10 mouse cellular contexts compared by ENCODE assay signal in the genomic region with DNA sequence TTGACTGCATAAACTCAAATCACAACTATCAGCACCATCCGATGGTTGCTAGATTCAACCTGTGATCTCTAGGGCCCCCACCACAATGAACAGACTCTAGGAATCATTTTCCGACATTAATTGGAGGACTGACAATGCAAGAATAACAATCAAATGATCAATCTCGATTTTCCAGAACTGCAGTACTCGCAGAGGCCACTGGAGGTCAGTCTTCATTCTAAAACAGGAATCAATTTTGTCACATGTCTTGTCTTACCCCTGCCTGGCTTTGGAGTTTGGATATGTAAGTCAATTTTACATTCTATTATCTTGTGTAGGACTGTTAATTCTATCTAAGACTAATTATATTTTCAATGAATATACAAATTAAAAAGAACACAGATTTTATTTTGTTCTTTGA.
A peak's percentile ranks its signal among the peaks of the same experiment; 100 is the strongest.
DNase-seq lines count a peak whose midpoint lies in the region; ATAC-seq and TF ChIP-seq lines count a peak whose summit lies in the region.
"Had no signal": no experiment of that assay in that cellular context is flagged by ENCODE, and none has a peak within 500 bp of the region (broad histone marks: within the 10 kb centered on the region; RNA-seq: fewer than 3 reads in every experiment).

No protein-coding gene starts in this region.

- no peaks in the 10 kb centered on the region for H3K4me1 ChIP-seq in hindbrain, embryonic 14.5 days (replicated peaks; ENCODE audit: control insufficient read depth, insufficient read depth, low read length)
- H3K4me1 ChIP-seq in hindbrain, embryonic 16.5 days (ENCODE audit: control insufficient read depth, insufficient read depth, low read depth, low read length), result no peaks in the 10 kb centered on the region
- no peaks in the 10 kb centered on the region for H3K4me1 ChIP-seq in CH12.LX (ENCODE audit: control insufficient read depth in 1 of 2, insufficient read depth in 2 of 2)
- H3K4me1 ChIP-seq: megakaryocyte, embryonic 14.5 days had no signal

- WGBS in hindbrain, embryonic 14.5 days, result 20% methylated on average over 4 of the region's 4 CpGs
- 19% methylated on average over 4 of the region's 4 CpGs for WGBS in hindbrain, embryonic 16.5 days

- no peaks in the 10 kb centered on the region for H3K27me3 ChIP-seq in hindbrain, embryonic 14.5 days (ENCODE audit: control insufficient read depth, insufficient read depth, low read length)
- no peaks in the 10 kb centered on the region; the same call in 1 of the 2 replicates for H3K27me3 ChIP-seq in hindbrain, embryonic 16.5 days (replicated peaks; ENCODE audit: control insufficient read depth, insufficient read depth, low read length)
- H3K27me3 ChIP-seq in CH12.LX (replicated peaks), result no peaks in the 10 kb centered on the region
- H3K27me3 ChIP-seq: hindbrain, embryonic 15.5 days had no signal

- peak; percentile 56 for TF ChIP-seq RAD21 in CH12.LX (IDR thresholded peaks at IDR 0.05; ENCODE audit: low read depth, low read length)

- intact Hi-C loops in gastrocnemius, postnatal 36 days (cut with DNase I), result loop anchor here (10.0 kb wide), 1 partner anchor 1208 kb away; a partner anchor contains a TSS

- in situ Hi-C loops in CH12.LX (cut with MboI; ENCODE audit: low pct_ligation_motif_present, low pct_unique_long_range_greater_than_20kb, low sequenced_read_pairs), result no loop called here

- H3K9ac ChIP-seq in hindbrain, embryonic 14.5 days, result no peak overlapping the region
- H3K9ac ChIP-seq in hindbrain, embryonic 16.5 days (ENCODE audit: low read depth, low read length), result no peak overlapping the region
- H3K9ac ChIP-seq in CH12.LX (ENCODE audit: insufficient read depth, low read depth), result no peak overlapping the region
- H3K9ac ChIP-seq: hindbrain, embryonic 15.5 days had no signal

- H3K9me3 ChIP-seq in hindbrain, embryonic 14.5 days (ENCODE audit: control insufficient read depth, low read length), result no peaks in the 10 kb centered on the region
- H3K9me3 ChIP-seq in hindbrain, embryonic 16.5 days (ENCODE audit: control insufficient read depth, low read length), result no peaks in the 10 kb centered on the region
- no peaks in the 10 kb centered on the region for H3K9me3 ChIP-seq in CH12.LX (replicated peaks; ENCODE audit: low read length)
- H3K9me3 ChIP-seq: hindbrain, embryonic 15.5 days; megakaryocyte, embryonic 14.5 days had no signal

- no peaks in the 10 kb centered on the region for H3K79me2 ChIP-seq in CH12.LX (replicated peaks; ENCODE audit: control insufficient read depth, extremely low read depth, insufficient read depth, poor library complexity, severe bottlenecking)

- H3K36me3 ChIP-seq in hindbrain, embryonic 14.5 days (replicated peaks; ENCODE audit: control insufficient read depth, insufficient read depth), result no peaks in the 10 kb centered on the region
- H3K36me3 ChIP-seq in hindbrain, embryonic 16.5 days (ENCODE audit: control insufficient read depth, insufficient read depth, low read length), result no peaks in the 10 kb centered on the region
- H3K36me3 ChIP-seq in CH12.LX (replicated peaks in 1 of 2; ENCODE audit: control insufficient read depth in 1 of 2, insufficient read depth in 1 of 2, low read length in 1 of 2), result no peaks in the 10 kb centered on the region
- H3K36me3 ChIP-seq: hindbrain, embryonic 15.5 days had no signal

- dilution Hi-C loops in CH12.LX (cut with MboI; ENCODE audit: extremely low pct_ligation_motif_present, extremely low pct_unique_long_range_greater_than_20kb, low sequenced_read_pairs), result no loop called here

- no peak for TF ChIP-seq POLR2A in CH12.LX (IDR thresholded peaks at IDR 0.05; ENCODE audit: low read depth, low read length)

- peak; percentile 74 for DNase-seq in hindbrain, embryonic 14.5 days (ENCODE audit: low spot score)
- DNase-seq in 3T3-L1 (ENCODE audit: low read depth, low spot score) (peak; percentile 52), CH12.LX (ENCODE audit: extremely low read depth) (no peak)
- peak; percentile 35 for DNase-seq in embryo, embryonic 9.5 days (ENCODE audit: extremely low spot score)
- peak; percentile 12 for DNase-seq in lung, postnatal 10 days
- DNase-seq in gastrocnemius, postnatal 36 days, result no peak

- H3K27ac ChIP-seq in hindbrain, embryonic 14.5 days, result no peak overlapping the region
- H3K27ac ChIP-seq in hindbrain, embryonic 16.5 days (ENCODE audit: low read depth, low read length), result no peak overlapping the region
- no peak overlapping the region for H3K27ac ChIP-seq in CH12.LX (ENCODE audit: insufficient read depth, low read depth)
- H3K27ac ChIP-seq: hindbrain, embryonic 15.5 days had no signal

- no peak overlapping the region for H3K4me2 ChIP-seq in hindbrain, embryonic 14.5 days (replicated peaks)
- no peak overlapping the region for H3K4me2 ChIP-seq in hindbrain, embryonic 16.5 days (ENCODE audit: low read length)
- H3K4me2 ChIP-seq in CH12.LX (ENCODE audit: insufficient read depth, low read depth, poor library complexity, severe bottlenecking), result no peak overlapping the region
- H3K4me2 ChIP-seq: hindbrain, embryonic 15.5 days had no signal

- no peak for ATAC-seq in hindbrain, embryonic 14.5 days (ENCODE audit: low FRiP score)
- no peak for ATAC-seq in hindbrain, embryonic 16.5 days
- ATAC-seq in erythroblast, adult 5-6 weeks (replicated peaks; ENCODE audit: low FRiP score, poor library complexity, severe bottlenecking), result no peak; the same call in 1 of the 2 replicates

- peak; percentile 66 to 88 for TF ChIP-seq CTCF in CH12.LX (conservative IDR thresholded peaks at IDR 0.05 in 1 of 2, IDR thresholded peaks at IDR 0.05 in 1 of 2; ENCODE audit: low read depth in 2 of 2, low read length in 2 of 2)

- no peak overlapping the region for H3K4me3 ChIP-seq in hindbrain, embryonic 14.5 days (replicated peaks; ENCODE audit: low read length)
- no peak overlapping the region for H3K4me3 ChIP-seq in hindbrain, embryonic 16.5 days (ENCODE audit: low read length)
- no peak overlapping the region for H3K4me3 ChIP-seq in CH12.LX (replicated peaks in 1 of 3; ENCODE audit: low read depth in 2 of 3, low read length in 2 of 3, poor library complexity in 1 of 3)
- H3K4me3 ChIP-seq: hindbrain, embryonic 15.5 days; megakaryocyte, embryonic 14.5 days had no signal

- TF ChIP-seq EP300 in CH12.LX (IDR thresholded peaks at IDR 0.05; ENCODE audit: low read length), result no peak

TF ChIP-seq in CH12.LX, 34 proteins besides CTCF, POLR2A, EP300 and RAD21:
- no peak for TF ChIP-seq ZNF384 (IDR thresholded peaks at IDR 0.05; ENCODE audit: low read depth, low read length)
- no peak for TF ChIP-seq ZMIZ1 (IDR thresholded peaks at IDR 0.05; ENCODE audit: low read depth, low read length)
- no peak for TF ChIP-seq SIN3A (IDR thresholded peaks at IDR 0.05; ENCODE audit: low read length)
- TF ChIP-seq SMC3 (IDR thresholded peaks at IDR 0.05; ENCODE audit: low read depth, low read length), result peak; percentile 16
- no peak for TF ChIP-seq MYC (IDR thresholded peaks at IDR 0.05; ENCODE audit: low read depth, low read length)

Comparison
In these comparisons a context has a peak if more than half of its experiments do, and no peak if none do; other contexts are left out.
1. DNase-seq: peak in hindbrain, embryonic 14.5 days (single experiment), 3T3-L1 (single experiment), embryo, embryonic 9.5 days (single experiment) and lung, postnatal 10 days (single experiment); none in CH12.LX (single experiment) and gastrocnemius, postnatal 36 days (0 of 2).